Mouse (Mus musculus) midbrain, embryonic 14.5 days (tissue): ENCODE results near the gene Gm1110. TPM values are rescaled to one million over a fixed set of nuclear protein-coding genes. Genes with fewer than 3 reads are reported as not detected.
A peak's percentile ranks its signal among the peaks of the same experiment; 100 is the strongest.
"Not testable (repeated sequence)": the region's sequence is repeated elsewhere in the genome, so short reads cannot be mapped to it uniquely, and the experiment has no call there.

Source experiments
- ATAC-seq: fragments of 200-750 bp; cut with Nextera tagmentation; 2 replicates; pipeline ENCODE4 v1.8.0; 2017; ENCODE audit warnings: moderate number of reproducible peaks, moderate library complexity; ENCODE audit not compliant: low FRiP score, low TSS enrichment
- DNase-seq: peaks from one replicate; pipeline ENCODE4 v3.0.0-alpha.2; 2015
- H3K27ac ChIP-seq: fragments of 300-500 bp; sonication (generic); replicated peaks from 2 replicates; pipeline ENCODE4 v1.5.1; 2014; ENCODE audit warnings: mild to moderate bottlenecking, low read depth, low read length, moderate library complexity
- H3K27me3 ChIP-seq: fragments of 300-500 bp; sonication (generic); 2 replicates; pipeline ENCODE4 v1.6.1; 2014; ENCODE audit warnings: low read length, control low read depth, mixed read lengths; ENCODE audit not compliant: control insufficient read depth, insufficient read depth
- H3K36me3 ChIP-seq: fragments of 300-500 bp; sonication (generic); 2 replicates; pipeline ENCODE4 v1.6.1; 2014; ENCODE audit warnings: low read length, control low read depth; ENCODE audit not compliant: control insufficient read depth, insufficient read depth
- H3K4me1 ChIP-seq: fragments of 300-500 bp; sonication (generic); 2 replicates; pipeline ENCODE4 v1.6.1; 2014; ENCODE audit warnings: mild to moderate bottlenecking, antibody characterized with exemption, low read length, control low read depth; ENCODE audit not compliant: control insufficient read depth, insufficient read depth
- H3K4me2 ChIP-seq: fragments of 300-500 bp; sonication (generic); 2 replicates; pipeline ENCODE4 v1.6.1; 2014; ENCODE audit warnings: mild to moderate bottlenecking, low read length, moderate library complexity
- H3K4me3 ChIP-seq: fragments of 300-500 bp; sonication (generic); replicated peaks from 2 replicates; pipeline ENCODE4 v1.5.1; 2014; ENCODE audit warnings: low read depth, low read length
- H3K9ac ChIP-seq: fragments of 300-500 bp; sonication (generic); replicated peaks from 2 replicates; pipeline ENCODE4 v1.6.1; 2014; ENCODE audit warnings: mild to moderate bottlenecking, low read length, moderate library complexity
- H3K9me3 ChIP-seq: fragments of 300-500 bp; sonication (generic); 2 replicates; pipeline ENCODE4 v1.6.1; 2016; ENCODE audit warnings: low read length, control low read depth, mixed read lengths; ENCODE audit not compliant: control insufficient read depth
- WGBS: fragments of 180-500 bp; shearing (Covaris S2); extraction: QIAGEN DNeasy Blood & Tissue Kit; methylation state at CpG from one replicate; pipeline ENCODE4 v1.1.7; 2014; 5-methylcytosine and 5-hydroxymethylcytosine counted together
- polyA plus RNA-seq: library from polyadenylated mRNA; unstranded; fragments of >200 nt; fragmentation: Nextera tagmentation; extraction: Ambion mirVana; gene quantifications from 2 replicates; pipeline ENCODE4 v1.2.1, GENCODE M21; 2014

Gm1110 gene
- polyA plus RNA-seq, result not detected in 2 replicates

DNA sequence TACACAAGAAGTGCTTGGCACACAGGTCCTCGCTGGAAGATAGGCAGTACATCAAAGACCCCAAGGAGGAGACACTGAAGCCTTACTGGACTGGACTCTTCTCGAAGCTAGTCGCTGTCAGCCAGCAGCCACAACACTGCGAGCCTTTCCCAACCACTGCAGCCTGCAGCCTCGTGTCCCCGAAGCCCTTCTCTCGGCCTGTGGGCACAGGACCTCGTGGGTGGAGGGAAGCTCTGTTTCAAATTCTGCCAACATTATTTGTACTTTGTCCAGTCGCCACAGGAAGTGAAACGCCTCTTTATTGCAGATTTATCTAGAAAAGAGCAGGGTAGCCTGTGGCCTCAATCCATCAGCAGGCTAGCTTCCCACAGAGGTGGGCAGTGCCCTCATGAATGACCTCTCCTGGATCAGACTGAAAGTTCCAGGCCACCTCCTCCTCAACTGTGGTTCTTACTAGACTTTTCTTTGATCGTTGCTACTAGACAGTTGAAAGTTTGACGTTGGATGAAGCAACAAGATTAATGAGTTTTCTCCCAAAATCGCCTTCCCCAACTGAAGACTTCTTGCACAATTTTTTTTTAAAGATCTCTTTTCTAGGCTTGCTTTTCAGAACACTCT, at the start of gene Gm1110:
Gm1110 (minus strand) TSS at position 203 of the 618 bp plus-strand sequence.
- DNase-seq (no peak), ATAC-seq (no peak)
- WGBS, result 88% methylated on average over 13 of the region's 13 CpGs
- Histone ChIP-seq H3K4me2 (no peak within 1 kb of the TSS), H3K9ac (no peak within 1 kb of the TSS), H3K27ac (no peak within 1 kb of the TSS), H3K4me3 (no peak within 1 kb of the TSS), H3K27me3 (no peaks in the 10 kb centered on the region), H3K4me1 (no peaks in the 10 kb centered on the region), H3K9me3 (no peaks in the 10 kb centered on the region), H3K36me3 (no peaks in the 10 kb centered on the region)

DNA sequence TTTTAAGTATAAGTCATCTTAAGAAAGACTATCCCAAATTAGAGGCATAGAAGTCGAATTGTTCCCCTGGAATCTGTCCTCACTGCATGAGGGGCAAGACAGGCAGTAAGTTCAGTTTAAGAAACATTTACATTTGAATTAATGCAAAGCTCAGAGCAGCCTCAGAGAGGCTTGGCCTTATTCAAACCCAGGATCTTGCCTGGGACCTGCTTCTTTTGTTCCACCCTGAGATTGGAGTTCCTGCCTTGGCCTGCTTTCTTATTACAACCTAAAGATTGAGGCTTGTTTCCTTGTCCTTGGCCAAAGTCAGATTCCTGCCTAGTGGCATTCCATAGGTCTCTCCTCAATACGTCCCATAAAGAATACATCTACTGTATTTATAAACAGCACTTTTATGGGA, 24.9 kb upstream of the Gm1110 start:
- no peaks in the 10 kb centered on the region for H3K9me3 ChIP-seq
- no peak for ATAC-seq
- H3K27me3 ChIP-seq, result no peaks in the 10 kb centered on the region
- H3K4me1 ChIP-seq, result no peaks in the 10 kb centered on the region
- no peak overlapping the region for H3K27ac ChIP-seq
- no peak overlapping the region for H3K4me3 ChIP-seq
- WGBS, result 58% methylated on average over 2 of the region's 2 CpGs
- H3K36me3 ChIP-seq, result no peaks in the 10 kb centered on the region
- H3K9ac ChIP-seq, result no peak overlapping the region
- no peak for DNase-seq
- H3K4me2 ChIP-seq, result no peak overlapping the region

DNA sequence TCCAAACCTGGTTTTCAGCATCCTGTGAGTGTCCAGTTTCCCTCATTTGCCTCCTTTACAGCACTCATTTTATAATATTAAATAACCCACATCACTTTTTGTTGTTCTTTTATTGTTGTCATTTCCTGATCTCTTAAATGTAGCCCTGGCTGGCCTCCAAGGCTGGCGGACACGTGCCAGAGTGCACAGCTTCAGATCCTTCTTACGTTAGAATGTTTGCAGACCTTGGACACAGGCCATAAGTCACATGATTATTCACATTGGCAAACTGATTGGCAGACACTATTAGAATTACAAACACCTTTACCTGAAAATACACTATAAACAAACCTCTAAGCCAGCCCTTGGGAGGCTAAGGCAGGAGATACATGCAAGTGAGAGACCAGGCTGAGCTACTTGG, 1.2 kb upstream of the Gm1110 start:
- Histone ChIP-seq H3K9me3 (no peaks in the 10 kb centered on the region), H3K27me3 (no peaks in the 10 kb centered on the region), H3K4me2 (no peak overlapping the region), H3K36me3 (no peaks in the 10 kb centered on the region), H3K9ac (no peak overlapping the region), H3K4me3 (no peak overlapping the region), H3K27ac (no peak overlapping the region), H3K4me1 (no peaks in the 10 kb centered on the region)
- WGBS, result 69% methylated on average over 3 of the region's 3 CpGs
- DNase-seq (peak; percentile 9), ATAC-seq (no peak)

DNA sequence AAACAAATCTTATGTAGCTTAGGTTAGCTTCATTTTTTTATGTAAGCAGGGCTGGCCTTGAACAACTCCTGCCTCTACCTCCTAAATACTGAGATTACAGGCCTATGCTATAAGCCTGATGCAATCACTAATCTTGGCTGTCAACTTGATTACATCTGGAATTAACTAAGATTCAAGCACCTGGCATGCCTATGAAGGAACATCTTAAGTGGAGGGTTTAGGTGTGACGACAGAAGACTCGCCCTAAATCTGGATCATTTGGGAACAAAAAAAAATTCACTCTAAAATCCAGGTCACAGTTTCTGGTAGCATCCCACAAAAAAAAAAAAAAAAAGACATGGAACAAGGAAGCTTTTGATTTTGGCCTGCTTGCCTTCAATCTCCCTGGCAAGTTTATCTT, 3.1 kb downstream of the Gm1110 start:
- H3K27me3 ChIP-seq, result no peaks in the 10 kb centered on the region
- no peak overlapping the region for H3K9ac ChIP-seq
- no peak for ATAC-seq
- H3K36me3 ChIP-seq, result no peaks in the 10 kb centered on the region
- no peak overlapping the region for H3K4me2 ChIP-seq
- 90% methylated on average over 2 of the region's 2 CpGs for WGBS
- H3K4me3 ChIP-seq, result no peak overlapping the region
- no peak overlapping the region for H3K27ac ChIP-seq
- DNase-seq, result no peak
- no peaks in the 10 kb centered on the region for H3K4me1 ChIP-seq
- H3K9me3 ChIP-seq, result no peaks in the 10 kb centered on the region

DNA sequence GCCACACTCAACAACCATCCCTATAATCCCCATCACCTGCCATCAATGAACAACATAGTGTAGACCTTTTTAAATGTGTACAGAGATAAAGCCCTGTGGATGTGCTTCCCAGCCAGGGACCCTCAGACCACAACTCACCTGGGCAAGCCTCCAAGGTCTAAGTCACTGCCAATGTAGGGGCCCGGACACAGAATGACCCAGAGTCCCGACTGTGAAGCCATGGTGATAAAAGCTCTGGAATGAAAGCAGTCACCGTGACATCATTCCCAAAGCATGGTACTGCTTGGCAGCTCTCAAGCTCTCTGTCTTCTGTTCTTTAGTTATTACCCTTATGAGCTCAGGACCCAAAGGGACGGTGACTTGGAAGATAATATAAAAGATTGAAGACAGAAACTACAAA, 9.8 kb downstream of the Gm1110 start:
- no peak for ATAC-seq
- H3K4me1 ChIP-seq, result no peaks in the 10 kb centered on the region
- no peak for DNase-seq
- H3K27ac ChIP-seq, result no peak overlapping the region
- H3K9ac ChIP-seq, result no peak overlapping the region
- no peak overlapping the region for H3K4me3 ChIP-seq
- no peak overlapping the region for H3K4me2 ChIP-seq
- no peaks in the 10 kb centered on the region for H3K36me3 ChIP-seq
- no peaks in the 10 kb centered on the region for H3K27me3 ChIP-seq
- no peaks in the 10 kb centered on the region for H3K9me3 ChIP-seq
- WGBS, result 80% methylated on average over 4 of the region's 4 CpGs

DNA sequence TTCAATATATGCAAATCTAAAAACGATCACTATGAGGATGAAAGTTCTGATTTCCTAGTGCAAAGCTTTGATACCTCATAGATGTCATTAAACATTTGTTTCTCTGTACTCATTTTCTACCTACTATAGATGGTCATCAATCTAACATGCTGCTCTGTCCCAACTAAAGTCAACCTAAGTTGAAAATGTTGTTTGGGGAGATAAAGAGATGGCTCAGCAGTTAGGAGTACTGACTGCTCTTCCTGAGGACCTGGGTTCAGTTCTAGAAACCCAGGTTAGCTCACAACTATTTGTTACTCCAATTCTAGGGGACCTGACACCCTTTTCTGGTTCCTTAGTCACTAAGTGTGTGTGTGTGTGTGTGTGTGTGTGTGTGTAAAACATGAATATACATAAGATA, 11.7 kb downstream of the Gm1110 start:
- ATAC-seq (no peak), DNase-seq (no peak)
- Histone ChIP-seq H3K4me1 (no peaks in the 10 kb centered on the region), H3K36me3 (no peaks in the 10 kb centered on the region), H3K9ac (no peak overlapping the region), H3K4me3 (no peak overlapping the region), H3K27ac (no peak overlapping the region), H3K4me2 (no peak overlapping the region), H3K27me3 (no peaks in the 10 kb centered on the region), H3K9me3 (no peaks in the 10 kb centered on the region)
- WGBS, result 85% methylated on average over 1 of the region's 1 CpGs

DNA sequence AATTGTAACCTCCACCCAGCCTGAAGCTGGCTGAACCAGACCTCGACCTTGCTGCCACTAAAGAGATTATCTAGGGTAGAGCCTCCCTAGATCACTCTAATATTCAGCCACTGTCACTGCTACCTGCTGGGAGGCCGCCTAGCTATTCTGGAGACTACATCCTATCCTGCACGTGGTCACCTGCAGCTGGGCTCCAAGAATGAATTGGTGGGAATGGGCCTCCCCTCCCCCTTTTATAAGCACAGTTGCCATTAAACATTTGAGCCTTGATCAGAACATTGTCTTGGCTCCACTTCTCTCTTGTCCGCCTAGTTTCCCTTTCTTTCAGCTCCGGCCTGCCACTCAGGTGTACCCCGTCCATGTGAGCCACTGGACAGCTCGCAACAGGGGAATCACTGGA, 53.1 kb downstream of the Gm1110 start:
- H3K4me1 ChIP-seq, H3K4me2 ChIP-seq, H3K36me3 ChIP-seq, H3K9ac ChIP-seq, H3K27ac ChIP-seq, H3K27me3 ChIP-seq, DNase-seq, ATAC-seq, H3K4me3 ChIP-seq, H3K9me3 ChIP-seq: not testable (repeated sequence)
- 85% methylated on average over 7 of the region's 7 CpGs for WGBS

DNA sequence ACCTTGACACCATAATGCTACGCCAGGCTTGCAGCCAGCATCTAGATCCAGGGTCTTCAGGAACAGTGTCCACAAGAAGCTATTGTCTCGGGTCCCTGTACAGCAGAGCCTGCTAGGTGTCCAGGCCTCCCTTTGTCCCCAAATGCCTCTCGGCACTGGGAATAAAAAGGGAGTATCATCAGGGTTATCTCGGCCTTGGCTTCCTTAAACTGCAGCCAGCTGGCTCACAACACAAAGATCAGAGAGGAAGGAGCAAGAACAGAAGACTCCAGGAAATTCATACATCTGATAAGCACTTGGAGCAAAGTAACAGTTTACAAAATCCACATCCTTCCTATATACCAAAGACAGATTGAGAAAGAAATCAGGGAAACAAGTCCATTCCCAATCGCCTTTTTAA, 62.2 kb downstream of the Gm1110 start, which contains the start of gene Glb1l3:
Glb1l3 (minus strand) TSS at position 140 of the 400 bp plus-strand sequence.
- Histone ChIP-seq H3K9ac (no peak within 1 kb of the TSS), H3K27me3 (no peaks in the 10 kb centered on the region), H3K9me3 (no peaks in the 10 kb centered on the region), H3K27ac (no peak within 1 kb of the TSS), H3K4me3 (no peak within 1 kb of the TSS), H3K4me1 (no peaks in the 10 kb centered on the region), H3K4me2 (no peak within 1 kb of the TSS), H3K36me3 (no peaks in the 10 kb centered on the region)
- 81% methylated on average over 5 of the region's 5 CpGs for WGBS
- DNase-seq, result no peak
- ATAC-seq, result no peak

DNA sequence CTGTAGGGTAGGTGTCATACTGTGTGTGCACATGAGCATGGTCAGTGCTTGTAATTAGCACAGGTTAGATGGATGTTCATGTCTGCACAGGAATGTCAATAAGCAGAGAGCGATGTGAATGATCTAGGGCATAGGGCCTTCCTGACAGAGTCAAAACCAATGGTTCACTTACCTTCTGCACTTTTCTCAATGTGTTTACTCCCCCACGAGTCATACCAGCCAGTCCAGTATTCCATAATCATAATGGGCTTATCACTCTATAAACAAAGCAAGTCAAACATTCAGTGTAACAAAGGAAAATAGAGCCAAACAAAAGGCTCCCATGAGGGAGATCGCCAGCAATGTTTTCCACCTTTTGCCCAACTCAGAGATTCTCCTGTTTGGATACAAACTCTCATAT, 91.8 kb downstream of the Gm1110 start:
- H3K9me3 ChIP-seq, result no peaks in the 10 kb centered on the region
- ATAC-seq, result no peak
- 80% methylated on average over 3 of the region's 3 CpGs for WGBS

More for the DNA sequence above, 91.8 kb downstream of the Gm1110 start:
- Histone ChIP-seq H3K9ac (no peak overlapping the region), H3K4me3 (no peak overlapping the region), H3K27ac (no peak overlapping the region), H3K4me2 (no peak overlapping the region), H3K4me1 (no peaks in the 10 kb centered on the region), H3K27me3 (no peaks in the 10 kb centered on the region), H3K36me3 (no peaks in the 10 kb centered on the region)
- DNase-seq, result no peak
